Mouse (Mus musculus) urinary bladder, postnatal 36 days (tissue): ENCODE data around the gene Trappc4.
A peak's percentile ranks its signal among the peaks of the same experiment; 100 is the strongest.
"Not testable (repeated sequence)": the region's sequence is repeated elsewhere in the genome, so short reads cannot be mapped to it uniquely, and the experiment has no call there.

ENCODE experiments used
- DNase-seq, 2 experiments: peaks; one replicate each; pipeline ENCODE4 v3.0.0; 2022; ENCODE audit warnings: low spot score in 2 of 2, mixed read lengths in 1 of 2

Gene Trappc4

GRCm38 (mm10) chr9:44406906-44407751 lies at the start of gene Trappc4, which contains the start of gene Rps25:
Trappc4 (minus strand) TSS chr9:44407600.
Rps25 (plus strand) TSS chr9:44407139.
- peak; percentile 87 to 91 for DNase-seq

- DNase-seq = no peak
These were observed 47.5 kb upstream of the Trappc4 start, which contains the start of gene Upk2 for GRCm38 (mm10) chr9:44454891-44455220. Upk2 (minus strand) TSS chr9:44454976.

DNA sequence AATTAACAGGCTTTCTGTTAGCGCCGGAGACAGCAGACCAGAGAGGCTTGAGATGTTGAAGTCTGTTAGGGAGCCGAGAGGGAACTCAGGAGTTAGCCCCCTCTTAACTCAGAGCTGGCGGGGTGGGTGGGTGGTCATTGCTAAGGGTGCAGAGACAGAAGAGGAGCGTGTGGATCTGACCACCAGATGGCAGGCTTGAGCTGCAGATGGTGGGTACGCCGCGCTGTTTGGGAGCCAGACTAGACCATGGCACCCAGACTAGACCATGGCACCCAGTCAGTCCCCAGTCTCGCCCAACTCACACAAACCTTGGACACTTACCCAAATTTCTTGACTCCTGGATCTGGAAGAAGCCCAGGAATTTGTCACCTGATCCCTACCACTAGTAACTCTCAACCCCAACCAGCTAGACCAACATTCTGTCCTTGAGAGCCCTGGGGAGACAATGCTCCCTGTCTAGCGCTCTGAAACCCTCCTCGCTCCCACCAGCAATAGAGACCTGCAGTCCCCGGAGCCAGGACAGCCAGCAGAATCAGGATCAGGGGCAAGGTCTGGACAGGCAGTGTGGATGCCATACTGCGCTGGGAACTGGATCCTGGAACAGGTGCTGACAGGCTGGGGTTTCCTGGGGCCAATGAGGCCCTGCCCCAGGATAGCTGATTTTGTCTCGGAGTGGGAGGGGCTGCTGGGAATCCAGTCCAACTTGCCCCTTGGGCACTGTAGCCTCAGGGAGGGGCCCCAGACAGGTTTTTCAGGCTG lies 46.9 kb upstream of the Trappc4 start:
- DNase-seq = peak; percentile 82 to 83

DNA sequence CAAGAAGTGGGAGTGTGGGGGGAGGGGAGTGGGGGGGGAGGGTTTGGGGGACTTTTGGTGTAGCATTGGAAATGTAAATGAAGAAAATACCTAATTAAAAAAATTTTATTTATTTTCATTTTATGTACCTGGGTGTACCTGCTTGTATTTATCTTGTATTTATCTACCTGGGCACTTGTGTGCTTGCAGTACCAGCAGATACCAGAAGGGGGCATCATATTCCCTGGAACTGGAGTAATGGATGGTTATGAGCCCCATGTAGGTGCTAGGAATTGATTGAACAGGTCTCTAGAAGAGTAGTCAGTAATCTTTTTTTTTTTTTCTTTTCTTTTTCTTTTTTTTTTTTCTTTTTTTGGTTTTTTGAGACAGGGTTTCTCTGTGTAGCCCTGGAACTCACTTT lies 43.0 kb upstream of the Trappc4 start:
- DNase-seq = no peak

- DNase-seq = not testable (repeated sequence)
These were observed 37.1 kb upstream of the Trappc4 start for GRCm38 (mm10) chr9:44444402-44445025.

DNA sequence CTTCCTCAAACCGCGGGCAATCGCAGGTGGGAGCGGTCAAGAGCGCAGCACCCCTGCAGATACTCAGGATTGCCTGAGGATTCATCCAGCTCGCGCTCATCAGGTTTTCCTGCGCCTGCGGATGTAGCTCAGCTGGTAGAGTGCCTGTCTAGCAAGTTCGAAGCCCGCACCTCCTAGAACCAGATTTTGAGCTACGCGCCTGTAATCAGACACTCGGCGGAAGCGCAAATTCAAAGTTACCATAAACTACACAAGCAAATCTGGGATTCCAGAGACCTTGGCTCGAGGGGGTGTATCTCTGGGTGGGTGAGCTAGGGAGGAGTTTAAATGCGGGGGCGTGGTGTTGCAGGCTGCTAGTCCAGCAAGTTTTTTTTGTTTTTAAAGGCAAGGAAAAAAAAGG lies 33.6 kb upstream of the Trappc4 start, which contains the start of gene Foxr1:
Gene Foxr1 (minus strand): TSS at position 176 of the 400 bp plus-strand sequence.
- no peak for DNase-seq

GRCm38 (mm10) chr9:44435747-44436146 lies 28.3 kb upstream of the Trappc4 start:
- no peak for DNase-seq

DNA sequence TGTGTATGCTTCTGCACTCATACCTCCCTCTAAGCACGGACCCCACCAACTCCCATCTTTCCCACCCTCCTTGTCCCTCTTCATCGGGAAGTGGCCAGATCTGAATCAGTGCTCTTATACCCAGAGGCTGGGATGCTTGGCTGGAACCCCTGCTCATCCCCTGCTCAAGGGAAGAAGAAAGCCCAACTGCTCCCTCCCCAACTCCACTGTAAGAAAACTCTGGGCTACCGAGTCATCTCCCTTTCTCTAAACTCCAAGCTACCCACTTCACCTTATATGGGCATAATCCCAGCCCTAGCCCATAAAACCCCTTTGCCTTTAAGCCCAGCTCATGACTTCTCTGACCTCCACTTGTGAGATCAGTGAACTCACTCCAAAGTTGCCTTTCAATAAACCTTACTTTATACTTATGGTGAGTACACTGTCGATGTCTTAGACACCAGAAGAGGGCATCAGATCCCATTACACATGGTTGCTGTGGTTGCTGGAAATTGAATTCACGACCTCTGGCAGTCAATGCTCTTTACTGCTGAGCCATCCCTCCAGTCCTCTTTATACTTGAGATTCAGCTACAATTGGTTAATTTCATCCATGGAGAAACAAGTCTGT lies 25.3 kb upstream of the Trappc4 start:
- no peak for DNase-seq

DNA sequence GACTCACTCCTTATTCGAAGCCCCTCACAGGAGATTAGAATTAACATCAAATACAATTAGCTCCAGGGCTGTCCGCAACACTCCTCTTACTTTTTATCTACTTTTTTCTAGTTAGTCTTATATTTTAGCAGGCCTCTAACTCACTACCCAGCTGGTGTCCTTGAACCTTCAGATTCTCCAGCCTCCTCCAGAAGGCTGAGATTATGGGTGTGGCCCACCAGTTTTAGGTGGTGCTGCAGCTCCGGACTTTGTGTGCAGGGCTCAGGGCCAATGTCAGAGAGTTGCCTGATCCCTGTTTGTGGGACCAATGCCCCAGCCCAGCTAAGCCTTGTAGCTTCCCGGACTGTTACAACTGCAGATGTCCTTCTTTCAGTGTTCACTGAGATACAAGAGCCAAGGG lies 16.2 kb upstream of the Trappc4 start:
- DNase-seq = no peak

DNA sequence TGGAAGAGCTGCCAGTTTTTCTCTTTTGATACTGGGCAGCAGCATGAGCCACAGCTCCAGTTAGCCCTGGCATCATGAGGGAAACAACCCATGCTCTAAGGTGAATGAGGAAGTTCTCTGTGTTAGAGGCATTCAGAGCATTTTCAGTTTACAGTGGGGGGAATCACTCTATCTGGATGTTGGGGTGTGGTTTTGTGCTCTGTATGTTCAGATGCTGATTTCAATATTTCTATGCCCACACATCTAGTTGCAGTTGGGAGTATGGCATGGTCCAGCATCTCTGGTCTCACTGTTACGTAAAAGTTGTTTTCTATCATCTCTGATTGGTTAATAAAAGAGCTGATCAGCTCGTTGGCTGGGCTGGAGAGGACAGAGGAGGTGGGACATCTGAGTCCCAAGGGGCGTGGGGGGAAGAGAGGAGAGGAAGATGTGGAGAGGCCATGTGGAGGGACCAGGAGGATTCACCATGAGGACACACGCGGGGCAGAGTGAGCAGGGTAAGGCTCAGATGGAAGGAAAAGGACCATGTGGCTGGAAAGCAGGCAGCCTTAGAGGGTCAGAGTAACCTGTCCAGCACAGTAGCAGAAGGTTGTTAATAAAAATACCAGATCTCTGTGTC lies 13.0 kb upstream of the Trappc4 start:
- DNase-seq = no peak

GRCm38 (mm10) chr9:44419730-44420129 lies 12.3 kb upstream of the Trappc4 start:
- DNase-seq = not testable (repeated sequence)

DNA sequence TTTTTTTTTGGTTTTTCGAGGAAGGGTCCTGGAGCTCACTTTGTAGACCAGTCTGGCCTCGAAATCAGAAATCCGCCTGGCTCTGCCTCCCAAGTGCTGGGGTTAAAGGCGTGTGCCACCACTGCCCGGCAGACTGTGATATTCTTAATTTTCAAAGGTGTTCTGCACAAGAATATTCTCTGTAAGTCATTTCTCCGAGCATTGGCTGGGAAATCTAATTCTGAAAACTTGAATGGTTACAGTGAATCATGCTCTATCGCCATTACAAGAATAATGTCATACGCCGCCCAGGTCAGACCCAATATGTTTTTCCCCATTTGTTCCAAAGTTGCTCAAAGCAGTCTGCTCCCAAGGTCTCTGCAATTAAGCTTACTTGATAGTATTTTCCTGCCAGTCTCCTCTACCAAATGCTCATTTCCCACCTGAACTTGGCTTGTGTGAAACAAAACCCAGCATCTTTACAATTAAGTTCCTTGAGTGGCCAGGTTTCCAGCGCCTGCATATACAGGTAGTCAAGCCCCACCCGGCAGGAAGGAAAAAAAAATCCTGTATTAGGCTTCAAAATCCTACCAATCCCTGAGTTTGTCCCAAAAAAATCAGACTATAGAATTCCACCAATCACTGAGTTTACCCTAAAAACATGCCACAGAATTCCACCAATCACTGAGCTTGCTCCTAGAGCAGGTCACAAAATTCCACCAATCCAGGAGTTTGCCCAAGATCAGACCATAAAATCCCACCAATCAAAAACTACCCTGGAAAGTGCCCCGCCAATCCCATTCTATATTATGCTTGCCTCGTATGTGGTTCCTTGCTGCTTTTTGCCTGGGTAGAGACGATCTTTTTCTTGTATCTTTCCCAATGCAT lies 11.4 kb upstream of the Trappc4 start, which contains the start of gene Ccdc84:
Gene Ccdc84 (minus strand): TSS at position 51 of the 867 bp plus-strand sequence.
- no peak for DNase-seq

GRCm38 (mm10) chr9:44417892-44418363 lies 10.5 kb upstream of the Trappc4 start:
- peak; percentile 90 to 95 for DNase-seq

DNA sequence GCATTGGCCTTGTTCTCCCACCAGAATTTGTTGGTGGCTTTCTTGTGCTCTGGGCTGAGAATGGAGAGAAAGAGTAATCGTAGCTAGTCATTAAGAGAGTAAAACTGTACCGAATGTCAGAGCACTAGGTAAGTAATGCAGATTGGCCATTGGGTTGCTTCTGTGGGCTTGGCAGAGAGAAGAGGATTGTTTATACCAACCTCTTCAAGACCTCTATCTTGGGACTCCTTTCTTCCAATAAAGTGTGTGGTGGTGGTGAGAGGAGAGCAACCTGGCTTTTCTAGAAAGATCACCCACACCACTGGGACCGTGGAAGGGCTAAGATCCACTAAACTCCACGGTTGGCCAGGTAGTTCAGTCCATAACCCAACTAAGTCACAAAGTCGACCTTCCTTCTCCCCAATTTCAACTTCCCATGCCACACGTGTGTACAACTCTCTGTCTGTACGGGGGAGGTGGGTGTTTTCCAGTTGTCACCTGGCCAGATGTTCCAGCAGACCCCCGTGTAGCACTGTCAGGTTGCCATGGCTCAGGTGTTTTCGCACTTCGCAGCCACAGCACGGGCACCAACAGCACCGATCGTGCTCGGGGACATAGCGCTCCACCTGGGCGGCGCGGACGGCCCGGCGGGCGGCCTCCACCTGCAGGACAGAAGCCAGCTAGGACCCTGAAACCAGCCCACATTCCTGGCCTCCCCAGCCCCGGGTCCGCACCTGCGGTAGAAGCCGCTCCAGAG lies 9.9 kb upstream of the Trappc4 start:
- DNase-seq = no peak

GRCm38 (mm10) chr9:44412781-44413180 lies 5.4 kb upstream of the Trappc4 start:
- no peak for DNase-seq

DNA sequence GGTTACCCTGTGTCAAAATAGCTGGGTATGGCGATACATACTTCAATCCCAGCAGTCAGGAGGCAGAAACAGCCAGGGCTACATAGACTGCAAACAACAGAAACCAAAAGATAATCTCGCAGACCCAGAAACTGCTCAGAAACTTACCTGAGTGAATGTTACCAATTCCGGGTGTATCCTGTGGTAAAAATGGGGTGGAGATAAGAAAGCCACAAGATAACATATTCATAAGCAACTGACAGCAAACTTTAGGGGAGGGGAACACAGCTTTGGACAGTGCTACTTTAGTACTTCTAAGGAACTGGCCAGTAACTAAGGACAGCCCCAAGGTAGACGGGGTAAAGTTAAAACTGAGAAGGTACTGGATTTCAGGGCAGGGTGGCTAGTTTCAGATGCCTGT lies 4.9 kb upstream of the Trappc4 start:
- DNase-seq = no peak

- DNase-seq = no peak
These were observed 4.3 kb upstream of the Trappc4 start for GRCm38 (mm10) chr9:44411601-44412130.

- no peak for DNase-seq
These were observed 3.4 kb upstream of the Trappc4 start for GRCm38 (mm10) chr9:44410647-44411336.

GRCm38 (mm10) chr9:44408693-44409092 lies 1.3 kb upstream of the Trappc4 start:
- not testable (repeated sequence) for DNase-seq
